Comparison of ENCODE assay signal across 8 mouse cellular contexts in the genomic region with DNA sequence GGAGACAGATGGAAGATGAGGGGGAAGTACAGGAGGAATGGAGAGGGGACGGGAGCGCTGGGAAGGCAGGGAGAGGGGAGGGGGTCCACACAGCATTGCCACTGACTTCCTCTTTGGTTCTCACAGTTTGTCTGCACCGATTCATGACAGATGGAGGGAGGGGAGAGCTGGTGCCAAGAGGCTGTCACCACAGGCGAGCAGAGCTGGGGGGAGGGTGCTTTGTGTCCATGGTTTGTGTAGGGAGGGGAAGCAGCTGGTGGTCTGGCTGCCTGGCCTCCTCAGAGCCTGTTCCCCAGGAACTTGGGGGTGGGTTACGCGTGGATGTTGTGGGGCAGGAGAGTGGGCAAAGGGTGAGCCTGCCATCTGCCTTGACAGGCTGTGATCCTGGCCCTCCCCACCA. TPM values are rescaled to one million over a fixed set of nuclear protein-coding genes. Genes with fewer than 3 reads are reported as not detected.
A peak's percentile ranks its signal among the peaks of the same experiment; 100 is the strongest.
DNase-seq lines count a peak whose midpoint lies in the region; ATAC-seq and TF ChIP-seq lines count a peak whose summit lies in the region.
"Had no signal": no experiment of that assay in that cellular context is flagged by ENCODE, and none has a peak within 500 bp of the region (broad histone marks: within the 10 kb centered on the region; RNA-seq: fewer than 3 reads in every experiment).

No protein-coding gene starts in this region.

- H3K4me3 ChIP-seq in forebrain, embryonic 10.5 days = no peak overlapping the region
- H3K4me3 ChIP-seq in hindbrain, embryonic 16.5 days (ENCODE audit: low read length) = no peak overlapping the region
- H3K4me3 ChIP-seq in neural tube, embryonic 14.5 days (ENCODE audit: low read depth, low read length) = no peak overlapping the region
- no peak overlapping the region for H3K4me3 ChIP-seq in gastrocnemius, adult 2 months

- 74% methylated on average over 6 of the region's 6 CpGs for whole genome bisulfite sequencing in forebrain, embryonic 10.5 days
- 18% methylated on average over 6 of the region's 6 CpGs for WGBS in hindbrain, embryonic 16.5 days
- WGBS in neural tube, embryonic 14.5 days = 22% methylated on average over 6 of the region's 6 CpGs

- peak; percentile 58 for ATAC-seq in hindbrain, embryonic 16.5 days
- ATAC-seq in neural tube, embryonic 14.5 days (ENCODE audit: low read depth) = peak; percentile 39; the same call in 1 of the 2 replicates

- H3K27ac ChIP-seq in forebrain, embryonic 10.5 days = peak overlapping the region; percentile 57
- peak overlapping the region; percentile 9 for H3K27ac ChIP-seq in hindbrain, embryonic 16.5 days (ENCODE audit: low read depth, low read length)
- peak overlapping the region; percentile 39; the same call in 1 of the 2 replicates for H3K27ac ChIP-seq in neural tube, embryonic 14.5 days (ENCODE audit: low read depth, low read length)
- H3K27ac ChIP-seq in gastrocnemius, adult 2 months = no peak overlapping the region

- H3K4me1 ChIP-seq in forebrain, embryonic 10.5 days = peaks cover 68% of the 10 kb centered on the region
- peaks cover 55% of the 10 kb centered on the region for H3K4me1 ChIP-seq in hindbrain, embryonic 16.5 days (ENCODE audit: control insufficient read depth, insufficient read depth, low read depth, low read length)
- H3K4me1 ChIP-seq in neural tube, embryonic 14.5 days (ENCODE audit: control insufficient read depth, insufficient read depth, low read length) = peaks cover 34% of the 10 kb centered on the region

- H3K9ac ChIP-seq in hindbrain, embryonic 16.5 days (ENCODE audit: low read depth, low read length) = no peak overlapping the region
- H3K9ac ChIP-seq in neural tube, embryonic 14.5 days (replicated peaks; ENCODE audit: low read depth, low read length) = no peak overlapping the region

- H3K27me3 ChIP-seq in forebrain, embryonic 10.5 days (ENCODE audit: poor library complexity, severe bottlenecking) = no peaks in the 10 kb centered on the region
- no peaks in the 10 kb centered on the region for H3K27me3 ChIP-seq in hindbrain, embryonic 16.5 days (replicated peaks; ENCODE audit: control insufficient read depth, insufficient read depth, low read length)
- no peaks in the 10 kb centered on the region for H3K27me3 ChIP-seq in neural tube, embryonic 14.5 days (ENCODE audit: control insufficient read depth, insufficient read depth, low read length)

- H3K4me2 ChIP-seq in hindbrain, embryonic 16.5 days (ENCODE audit: low read length) = no peak overlapping the region
- no peak overlapping the region for H3K4me2 ChIP-seq in neural tube, embryonic 14.5 days (ENCODE audit: low read depth, low read length)

- no peak for TF ChIP-seq CTCF in gastrocnemius, adult 2 months (IDR thresholded peaks at IDR 0.05)

- H3K9me3 ChIP-seq in forebrain, embryonic 10.5 days = no peaks in the 10 kb centered on the region
- no peaks in the 10 kb centered on the region for H3K9me3 ChIP-seq in hindbrain, embryonic 16.5 days (ENCODE audit: control insufficient read depth, low read length)
- no peaks in the 10 kb centered on the region for H3K9me3 ChIP-seq in neural tube, embryonic 14.5 days (ENCODE audit: control insufficient read depth, low read length)

- intact Hi-C loops in gastrocnemius, adult 2 months (cut with DNase I) = no loop called here

- peaks cover 67% of the 10 kb centered on the region for H3K36me3 ChIP-seq in forebrain, embryonic 10.5 days (replicated peaks)
- H3K36me3 ChIP-seq in hindbrain, embryonic 16.5 days (ENCODE audit: control insufficient read depth, insufficient read depth, low read length) = no peaks in the 10 kb centered on the region
- no peaks in the 10 kb centered on the region for H3K36me3 ChIP-seq in neural tube, embryonic 14.5 days (ENCODE audit: control insufficient read depth, insufficient read depth, low read length)

- DNase-seq in lung, postnatal 10 days = peak; percentile 17
- DNase-seq in lung, postnatal 25 days (ENCODE audit: low spot score) = no peak
- no peak for DNase-seq in forebrain, embryonic 10.5 days (ENCODE audit: extremely low spot score, low spot score)
- DNase-seq in urinary bladder, adult 2 months (ENCODE audit: low spot score) = no peak
- DNase-seq in gastrocnemius, adult 2 months = no peak
- DNase-seq: gastrocnemius, postnatal 25 days had no signal

RNA-seq across cellular contexts. Expression of gene Lrp8, which starts 15.4 kb away (rescaled TPM):
- polyA plus RNA-seq in forebrain, embryonic 10.5 days (2016; fragmentation: Nextera tagmentation; extraction: Ambion mirVana) = 11.2 and 11.3 TPM in 2 replicates
- 23.8 and 34.7 TPM in 2 replicates for polyA plus RNA-seq in hindbrain, embryonic 16.5 days (2015; fragmentation: Nextera tagmentation; extraction: Ambion mirVana)
- 71.4 and 77.5 TPM in 2 replicates for polyA plus RNA-seq in neural tube, embryonic 14.5 days (2014; fragmentation: Nextera tagmentation; extraction: Ambion mirVana)
- 0.61 and 0.66 TPM in 2 replicates for polyA plus RNA-seq in urinary bladder, adult 2 months (2012; rRNA removed)
- total RNA-seq in gastrocnemius, adult 2 months (2021) = under 1 TPM; 0.31 to 0.33 TPM
